Mouse (Mus musculus): ENCODE results near the gene Klhl2.

Gene Klhl2

GRCm38 (mm10) chr8:64831656-64832055, 18.2 kb downstream of the Klhl2 start:
- DNase-seq (ENCODE audit: low read depth): no peak

- DNase-seq (ENCODE audit: low read depth): no peak
These were observed 19.9 kb downstream of the Klhl2 start for GRCm38 (mm10) chr8:64829921-64830320.

- no peak for DNase-seq (ENCODE audit: low read depth)
These were observed 20.4 kb downstream of the Klhl2 start for GRCm38 (mm10) chr8:64829391-64829790.

- no peak for DNase-seq (ENCODE audit: low read depth)
These were observed 21.4 kb downstream of the Klhl2 start for GRCm38 (mm10) chr8:64828466-64828865.

GRCm38 (mm10) chr8:64827356-64827755, 22.5 kb downstream of the Klhl2 start:
- no peak for DNase-seq (ENCODE audit: low read depth)

GRCm38 (mm10) chr8:64826461-64826860, 23.4 kb downstream of the Klhl2 start:
- no peak for DNase-seq (ENCODE audit: low read depth)

- no peak for DNase-seq (ENCODE audit: low read depth)
These were observed 25.9 kb downstream of the Klhl2 start for GRCm38 (mm10) chr8:64823905-64824304.

- DNase-seq (ENCODE audit: low read depth): no peak
These were observed 28.9 kb downstream of the Klhl2 start for GRCm38 (mm10) chr8:64820940-64821339.

GRCm38 (mm10) chr8:64811790-64812189, 38.0 kb downstream of the Klhl2 start:
- DNase-seq (ENCODE audit: low read depth): no peak

GRCm38 (mm10) chr8:64811083-64811482, 38.7 kb downstream of the Klhl2 start:
- DNase-seq (ENCODE audit: low read depth): no peak

GRCm38 (mm10) chr8:64806558-64806957, 43.3 kb downstream of the Klhl2 start:
- no peak for DNase-seq (ENCODE audit: low read depth)

GRCm38 (mm10) chr8:64804971-64805370, 44.8 kb downstream of the Klhl2 start:
- no peak for DNase-seq (ENCODE audit: low read depth)

- DNase-seq (ENCODE audit: low read depth): no peak
These were observed 50.5 kb downstream of the Klhl2 start for GRCm38 (mm10) chr8:64799306-64799705.

GRCm38 (mm10) chr8:64798503-64798902, 51.3 kb downstream of the Klhl2 start:
- no peak for DNase-seq (ENCODE audit: low read depth)

GRCm38 (mm10) chr8:64797751-64798150, 52.1 kb downstream of the Klhl2 start:
- no peak for DNase-seq (ENCODE audit: low read depth)

- no peak for DNase-seq (ENCODE audit: low read depth)
These were observed 58.5 kb downstream of the Klhl2 start for GRCm38 (mm10) chr8:64791250-64791881.

- DNase-seq (ENCODE audit: low read depth): no peak
These were observed 59.4 kb downstream of the Klhl2 start for GRCm38 (mm10) chr8:64790418-64790817.

- DNase-seq (ENCODE audit: low read depth): peak; percentile 59
These were observed 61.1 kb downstream of the Klhl2 start for GRCm38 (mm10) chr8:64788715-64789114.

GRCm38 (mm10) chr8:64786801-64787200, 63.0 kb downstream of the Klhl2 start:
- no peak for DNase-seq (ENCODE audit: low read depth)

- no peak for DNase-seq (ENCODE audit: low read depth)
These were observed 65.6 kb downstream of the Klhl2 start for GRCm38 (mm10) chr8:64784235-64784634.

GRCm38 (mm10) chr8:64781947-64782346, 67.9 kb downstream of the Klhl2 start:
- no peak for DNase-seq (ENCODE audit: low read depth)

- DNase-seq (ENCODE audit: low read depth): no peak
These were observed 71.9 kb downstream of the Klhl2 start for GRCm38 (mm10) chr8:64777925-64778324.

GRCm38 (mm10) chr8:64774136-64774535, 75.7 kb downstream of the Klhl2 start:
- DNase-seq (ENCODE audit: low read depth): no peak

- peak; percentile 36 for DNase-seq (ENCODE audit: low read depth)
These were observed 79.0 kb downstream of the Klhl2 start for GRCm38 (mm10) chr8:64770814-64771213.
